Mouse (Mus musculus): ENCODE measurements around the gene Catsper1.
"Not testable (repeated sequence)": the region's sequence is repeated elsewhere in the genome, so short reads cannot be mapped to it uniquely, and the experiment has no call there.

The Catsper1 gene

DNA sequence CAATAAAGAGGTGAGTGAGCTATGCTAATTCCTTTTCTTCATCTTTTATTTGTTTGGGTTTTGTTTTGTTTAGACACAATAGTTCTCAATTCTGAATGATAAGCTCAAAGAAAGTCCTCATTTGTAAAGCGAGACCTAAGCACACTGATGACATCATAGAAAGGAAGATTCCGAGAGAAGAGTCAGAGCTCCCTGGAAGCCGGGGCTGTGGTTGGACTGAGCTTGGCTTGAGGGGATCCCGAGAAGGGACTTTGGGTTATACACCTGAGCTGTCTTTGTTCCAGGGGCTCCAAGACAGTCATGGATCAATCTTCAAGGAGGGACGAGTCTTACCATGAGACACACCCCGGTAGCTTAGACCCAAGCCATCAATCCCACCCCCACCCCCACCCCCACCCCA, at the start of gene Catsper1:
Gene Catsper1, plus strand, starts transcription at position 301 of the 400 bp plus-strand sequence.
- no peak for DNase-seq

DNA sequence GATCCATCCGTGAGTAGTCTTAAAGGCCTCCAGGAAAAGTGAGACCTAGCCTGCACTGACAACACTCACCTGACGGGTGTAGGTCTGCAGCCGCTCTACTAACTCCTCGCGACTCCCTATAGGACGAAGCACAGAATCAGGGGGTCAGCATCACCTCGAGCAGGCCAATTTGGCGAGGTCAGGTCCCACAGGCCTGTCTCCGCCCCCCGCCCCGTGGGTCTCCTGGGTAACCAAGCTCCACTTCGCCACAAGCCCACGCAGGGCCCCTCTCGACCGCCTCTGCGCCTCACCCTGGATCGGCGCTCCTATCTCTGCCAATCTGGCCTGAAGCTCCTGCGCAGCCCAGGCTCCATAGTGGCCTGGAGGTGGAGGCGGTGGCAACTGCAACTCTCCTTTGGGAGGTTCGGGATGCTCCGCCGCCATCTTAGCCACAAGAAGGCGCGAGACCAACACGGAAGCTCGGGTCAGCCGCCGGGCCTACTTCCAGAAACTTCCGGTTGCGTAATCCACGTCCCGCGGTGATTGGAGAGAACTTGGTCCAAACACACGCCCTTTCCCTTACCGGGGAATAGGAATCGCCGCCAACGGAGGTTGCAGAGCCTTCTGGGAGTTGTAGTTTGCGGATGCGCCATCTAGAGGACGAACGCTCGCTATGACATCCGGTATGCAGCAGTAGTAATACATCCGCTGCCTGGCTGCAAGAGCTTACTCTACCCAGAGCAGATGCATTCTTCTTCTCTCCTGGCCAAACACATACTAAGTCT, 40.4 kb upstream of the Catsper1 start, which contains the start of gene Sf3b2:
Gene Sf3b2, minus strand, starts transcription at position 484 of the 764 bp plus-strand sequence.
- peak; percentile 99 for DNase-seq

DNA sequence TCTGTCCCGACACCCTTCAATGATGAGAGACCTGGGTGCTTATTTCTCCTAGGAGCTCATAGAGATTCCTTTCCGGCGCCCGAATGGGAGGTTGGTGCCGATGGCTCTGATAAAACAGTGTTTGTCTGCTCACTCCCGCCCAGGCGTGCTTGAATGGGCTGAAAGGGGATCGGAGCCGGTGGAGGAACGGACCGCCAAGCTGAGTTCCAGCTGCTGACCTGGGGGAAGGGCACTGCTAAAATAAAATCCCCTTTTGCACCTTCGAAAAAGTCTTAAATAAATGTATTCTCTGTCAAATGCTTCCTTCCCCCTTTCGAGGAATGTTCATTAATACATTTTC, 39.8 kb upstream of the Catsper1 start:
- DNase-seq, result no peak

DNA sequence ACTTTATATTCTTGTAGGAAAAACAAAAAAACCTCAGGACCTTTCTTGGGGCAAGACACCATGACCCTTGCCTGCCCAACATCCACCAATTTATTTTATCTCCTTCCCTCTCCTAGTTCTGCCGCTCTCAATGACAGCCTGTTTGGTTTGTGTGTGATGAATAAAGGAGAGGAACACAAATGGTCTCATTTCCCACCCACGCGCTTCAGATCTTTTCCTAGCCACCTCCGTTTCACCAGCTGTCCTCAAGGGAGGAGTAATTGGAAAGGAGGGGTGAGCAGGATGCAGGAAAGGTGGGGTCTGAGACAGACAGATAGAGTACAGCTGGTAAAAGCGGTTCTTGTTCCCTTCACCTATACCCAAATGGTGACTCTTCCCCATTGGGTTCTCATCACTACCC, 38.9 kb upstream of the Catsper1 start:
- DNase-seq, result peak; percentile 84

DNA sequence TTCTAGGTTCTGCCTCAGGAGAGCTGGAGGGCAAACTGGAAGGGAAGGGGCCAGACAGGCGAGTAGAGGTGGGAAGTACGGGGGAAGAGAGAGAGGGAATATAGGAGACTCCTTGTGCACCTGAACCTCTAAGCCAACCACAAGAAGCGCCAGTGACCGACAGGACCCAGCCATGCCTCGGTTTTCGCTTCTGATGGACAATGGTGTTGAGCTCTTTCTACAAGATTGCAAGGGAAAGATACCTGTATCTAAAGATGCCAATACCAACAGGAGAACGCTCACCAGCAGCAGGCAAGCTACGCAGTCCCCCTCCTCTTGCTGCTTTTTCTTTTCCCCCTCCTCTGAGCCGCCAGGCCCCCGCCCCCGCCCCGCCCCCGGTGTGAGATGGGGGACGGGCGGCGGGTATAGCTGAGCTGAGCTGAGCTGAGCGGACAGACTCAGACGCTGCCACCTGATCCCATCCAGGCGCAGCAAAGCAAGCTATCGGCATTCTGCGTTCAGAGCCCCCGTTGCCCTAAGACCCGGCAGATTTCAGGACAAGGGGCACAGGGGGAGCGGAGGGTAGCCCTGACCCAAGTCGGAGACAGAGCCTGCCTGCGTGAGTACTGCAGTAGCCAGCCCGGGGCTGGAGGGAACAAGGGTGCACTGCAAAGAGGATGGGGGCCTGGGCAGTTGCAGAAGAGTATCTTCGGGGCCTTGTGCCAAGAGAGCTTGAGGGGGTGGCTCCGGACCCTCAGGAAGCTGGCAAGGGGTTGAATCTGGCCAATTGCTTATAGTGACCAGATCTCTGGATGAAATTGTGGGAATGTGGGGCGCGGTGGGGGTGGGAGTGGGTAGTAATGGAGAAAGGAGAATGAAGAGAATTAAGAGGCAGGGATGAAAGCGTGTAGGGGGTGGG, 37.4 kb upstream of the Catsper1 start, which contains the start of gene Gal3st3:
Gene Gal3st3, plus strand, starts transcription at position 429 of the 898 bp plus-strand sequence.
- peak; percentile 50 for DNase-seq

DNA sequence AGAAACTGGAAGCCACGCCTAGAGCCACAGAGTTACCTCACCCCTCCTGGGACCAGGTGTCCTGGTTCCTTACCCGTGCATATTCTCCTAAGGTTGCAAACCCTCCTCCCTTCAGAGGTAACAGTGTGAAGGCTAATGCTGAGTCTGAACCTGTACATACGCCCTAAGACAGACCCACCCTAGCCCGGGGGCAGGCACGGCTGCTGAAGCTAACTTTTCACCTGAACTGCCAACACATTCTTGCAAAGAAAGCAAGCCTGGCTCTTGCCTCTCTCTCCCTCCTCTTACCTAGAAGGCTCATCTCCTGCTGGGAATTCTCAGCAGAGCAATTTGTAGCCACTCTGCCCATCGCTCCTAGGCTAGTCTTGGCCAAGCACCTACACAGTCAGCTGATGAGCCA, 35.0 kb upstream of the Catsper1 start:
- no peak for DNase-seq

DNA sequence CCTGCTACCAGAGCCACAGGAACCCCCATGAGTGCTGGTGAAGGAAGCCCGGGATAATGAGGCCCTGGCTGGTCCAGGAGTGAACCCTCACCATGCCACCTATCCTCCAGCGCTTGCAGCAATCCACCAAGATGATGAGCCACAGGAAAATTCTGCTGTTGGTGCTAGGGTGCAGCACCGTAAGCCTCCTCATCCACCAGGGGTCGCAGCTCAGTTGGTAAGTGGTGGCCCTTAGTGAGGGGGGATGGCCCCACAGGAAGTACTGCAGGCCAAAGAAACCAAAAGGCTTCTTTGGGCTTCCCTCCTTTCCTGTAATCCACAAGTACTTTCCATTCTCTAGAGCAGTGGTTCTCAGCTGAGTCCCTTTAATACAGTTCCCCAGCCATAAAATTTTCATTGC, 33.1 kb upstream of the Catsper1 start:
- no peak for DNase-seq

DNA sequence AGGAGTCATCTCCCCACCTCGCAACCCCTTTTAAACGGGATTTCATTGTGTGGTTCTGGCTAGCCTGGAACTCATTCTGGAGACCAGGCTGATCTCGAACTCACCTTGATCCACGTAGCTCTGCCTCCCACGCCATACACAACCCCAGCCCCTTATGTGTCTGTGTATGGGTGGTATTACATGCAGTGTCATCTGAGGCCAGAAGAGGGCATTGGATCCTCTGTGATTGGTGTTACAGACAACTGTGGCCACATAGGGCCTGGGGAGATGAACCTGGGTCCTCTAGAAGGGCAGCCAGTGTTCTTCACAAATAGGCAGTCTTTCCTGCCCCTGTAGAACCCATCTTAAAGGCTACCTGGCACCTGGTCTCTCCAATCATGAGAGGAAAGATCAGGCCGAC, 29.3 kb upstream of the Catsper1 start:
- DNase-seq, result no peak

DNA sequence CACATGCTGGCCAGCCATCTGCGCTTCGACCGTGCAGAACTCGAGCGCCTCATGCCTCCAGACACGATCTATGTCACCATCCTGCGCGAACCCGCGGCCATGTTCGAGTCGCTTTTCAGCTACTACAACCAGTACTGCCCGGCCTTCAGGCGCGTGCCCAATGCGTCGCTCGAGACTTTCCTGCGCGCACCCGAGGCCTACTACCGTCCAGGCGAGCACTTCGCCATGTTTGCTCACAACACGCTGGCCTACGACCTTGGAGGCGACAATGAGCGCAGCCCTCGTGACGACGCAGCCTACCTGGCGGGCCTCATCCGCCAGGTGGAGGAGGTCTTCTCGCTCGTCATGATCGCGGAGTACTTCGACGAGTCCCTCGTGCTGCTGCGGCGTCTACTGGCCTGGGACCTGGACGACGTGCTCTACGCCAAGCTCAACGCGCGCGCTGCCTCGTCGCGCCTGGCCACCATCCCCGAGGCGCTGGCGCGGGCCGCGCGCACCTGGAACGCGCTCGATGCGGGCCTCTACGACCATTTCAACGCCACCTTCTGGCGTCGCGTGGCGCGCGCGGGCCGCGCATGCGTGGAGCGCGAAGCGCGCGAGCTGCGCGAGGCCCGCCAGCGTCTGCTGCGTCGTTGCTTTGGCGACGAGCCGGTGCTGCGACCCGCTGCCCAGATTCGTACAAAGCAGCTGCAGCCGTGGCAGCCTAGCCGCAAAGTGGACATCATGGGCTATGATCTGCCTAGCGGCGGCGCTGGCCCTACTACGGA, 28.4 kb upstream of the Catsper1 start:
- DNase-seq, result no peak

DNA sequence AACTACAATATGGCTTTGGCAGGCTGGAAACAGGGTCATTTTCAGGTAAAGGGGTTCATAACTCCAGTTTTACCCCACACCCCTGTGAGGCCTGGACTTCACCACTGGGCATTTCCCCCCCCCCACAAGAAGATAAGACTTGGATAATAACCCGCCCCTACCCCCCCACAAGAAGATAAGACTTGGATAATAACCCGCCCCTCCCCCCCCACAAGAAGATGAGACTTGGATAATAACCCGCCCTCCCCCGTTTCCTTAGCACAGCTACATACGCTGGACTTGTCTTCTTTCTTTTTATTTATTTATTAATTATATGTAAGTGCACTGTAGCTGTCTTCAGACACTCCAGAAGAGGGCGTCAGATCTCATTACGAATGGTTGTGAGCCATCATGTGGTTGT, 26.5 kb upstream of the Catsper1 start:
- no peak for DNase-seq

DNA sequence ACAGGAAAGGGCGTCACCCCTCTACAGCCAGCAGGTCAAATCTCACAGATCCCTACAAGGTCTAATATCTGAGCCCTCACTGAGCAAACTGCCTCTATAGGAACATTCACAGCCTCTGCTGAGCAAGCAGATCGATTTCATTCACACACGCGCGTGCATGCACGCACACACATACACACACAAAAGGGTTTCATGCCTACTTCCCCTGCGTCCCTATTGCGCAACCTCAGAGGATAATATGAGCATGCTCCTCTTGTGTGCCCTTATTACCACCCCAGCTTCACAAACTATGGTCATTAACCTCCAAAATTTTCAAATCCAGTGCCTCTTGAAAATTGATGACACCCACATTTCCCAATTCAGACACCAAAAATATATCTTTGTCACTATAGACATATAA, 22.4 kb upstream of the Catsper1 start:
- no peak for DNase-seq

DNA sequence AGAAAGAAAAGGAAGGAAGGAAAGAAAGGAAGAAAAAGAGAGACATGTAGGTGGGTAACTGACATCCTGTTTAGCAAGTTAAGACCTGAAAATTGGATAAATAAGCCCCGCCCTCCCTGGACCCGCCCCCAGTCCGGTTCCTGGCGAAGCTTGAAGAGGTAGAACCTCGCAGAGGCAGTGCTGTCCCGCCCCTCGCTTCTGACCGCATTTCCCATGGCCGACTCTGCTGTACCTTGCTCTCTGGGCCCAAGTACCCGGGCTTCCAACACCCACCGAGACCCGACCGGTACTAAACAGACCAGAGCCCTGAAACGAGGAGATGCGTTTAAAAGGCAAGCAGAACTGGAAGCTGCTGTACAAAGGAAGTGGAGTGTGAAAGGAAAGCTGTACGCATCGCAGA, 11.7 kb upstream of the Catsper1 start:
- DNase-seq, result no peak

DNA sequence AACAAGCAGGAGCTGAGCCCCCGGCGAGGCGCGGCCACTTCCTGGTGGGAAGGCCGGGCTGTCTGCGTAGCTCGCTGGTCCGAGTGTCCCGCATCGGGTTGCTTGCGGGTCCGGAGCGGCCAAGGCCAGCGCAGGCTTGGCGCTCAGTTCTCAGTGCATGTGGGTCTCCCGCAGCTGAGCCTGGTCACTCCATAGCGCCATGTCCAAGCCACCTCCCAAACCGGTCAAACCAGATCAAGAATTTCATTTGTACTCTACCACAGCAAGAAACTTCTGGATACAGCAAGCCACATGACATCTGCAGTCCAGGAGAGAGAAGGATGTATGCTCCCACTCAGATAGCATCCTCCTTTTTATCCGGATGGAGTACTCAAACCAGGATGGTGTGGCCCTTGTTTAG, 7.6 kb upstream of the Catsper1 start:
- no peak for DNase-seq

DNA sequence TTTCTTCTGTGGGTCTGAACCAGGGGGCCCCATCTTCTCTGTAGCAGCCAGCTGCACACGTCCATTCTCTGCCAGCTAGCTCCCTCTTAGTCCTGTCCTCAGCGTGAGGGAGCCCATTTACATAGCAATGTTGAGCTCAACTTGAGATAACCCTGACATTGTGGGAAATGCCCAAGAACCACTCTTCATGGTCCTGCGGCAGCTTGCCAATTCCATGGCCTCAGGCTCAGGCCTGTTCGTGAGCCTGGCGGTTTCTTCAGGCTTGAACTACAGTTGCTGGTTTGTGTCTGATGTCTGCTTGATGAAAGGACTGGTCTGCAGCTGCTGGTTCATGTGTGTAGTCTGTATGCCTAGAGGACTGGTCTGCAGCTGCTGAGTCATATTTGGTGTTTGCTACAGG, 800 bp upstream of the Catsper1 start:
- no peak for DNase-seq

DNA sequence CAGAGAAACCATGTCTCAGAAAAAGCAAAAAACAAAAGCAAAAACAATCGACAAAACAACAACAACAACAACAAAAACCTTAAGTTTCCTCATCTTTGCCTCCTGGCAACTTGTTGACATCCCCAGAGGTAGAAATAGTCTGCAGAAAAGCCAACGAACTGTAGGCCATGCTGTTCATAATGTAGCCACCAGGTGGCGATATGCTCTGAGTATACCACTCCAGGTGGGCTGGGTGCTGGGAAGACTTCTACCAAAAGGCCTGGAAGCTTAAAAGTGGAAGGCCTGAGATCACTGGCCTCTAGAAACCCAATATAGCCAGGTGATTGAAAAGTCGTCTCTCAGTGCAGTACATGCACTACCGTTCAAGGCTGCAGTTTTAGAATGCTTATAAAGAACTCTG, 2.4 kb downstream of the Catsper1 start:
- DNase-seq, result peak; percentile 72

DNA sequence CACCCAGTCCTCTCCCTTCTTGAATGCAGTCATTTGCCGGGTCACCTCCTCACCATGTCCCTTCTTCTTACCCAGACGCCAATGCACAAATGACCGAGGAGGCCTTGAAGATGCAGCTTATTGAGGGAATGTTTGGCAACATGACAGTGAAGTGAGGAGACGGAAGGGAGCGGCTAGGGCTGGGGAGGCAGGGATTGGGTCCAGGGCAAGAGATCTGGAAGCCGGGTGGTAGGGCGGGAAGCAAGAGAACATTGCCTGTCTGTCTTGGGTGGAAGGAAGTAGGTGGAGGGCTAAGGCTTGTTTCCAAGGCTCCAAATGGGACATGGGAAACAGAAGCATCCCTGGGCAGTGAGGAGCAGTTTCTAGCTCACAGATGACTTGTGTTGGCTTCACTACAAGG, 5.8 kb downstream of the Catsper1 start:
- DNase-seq, result no peak

DNA sequence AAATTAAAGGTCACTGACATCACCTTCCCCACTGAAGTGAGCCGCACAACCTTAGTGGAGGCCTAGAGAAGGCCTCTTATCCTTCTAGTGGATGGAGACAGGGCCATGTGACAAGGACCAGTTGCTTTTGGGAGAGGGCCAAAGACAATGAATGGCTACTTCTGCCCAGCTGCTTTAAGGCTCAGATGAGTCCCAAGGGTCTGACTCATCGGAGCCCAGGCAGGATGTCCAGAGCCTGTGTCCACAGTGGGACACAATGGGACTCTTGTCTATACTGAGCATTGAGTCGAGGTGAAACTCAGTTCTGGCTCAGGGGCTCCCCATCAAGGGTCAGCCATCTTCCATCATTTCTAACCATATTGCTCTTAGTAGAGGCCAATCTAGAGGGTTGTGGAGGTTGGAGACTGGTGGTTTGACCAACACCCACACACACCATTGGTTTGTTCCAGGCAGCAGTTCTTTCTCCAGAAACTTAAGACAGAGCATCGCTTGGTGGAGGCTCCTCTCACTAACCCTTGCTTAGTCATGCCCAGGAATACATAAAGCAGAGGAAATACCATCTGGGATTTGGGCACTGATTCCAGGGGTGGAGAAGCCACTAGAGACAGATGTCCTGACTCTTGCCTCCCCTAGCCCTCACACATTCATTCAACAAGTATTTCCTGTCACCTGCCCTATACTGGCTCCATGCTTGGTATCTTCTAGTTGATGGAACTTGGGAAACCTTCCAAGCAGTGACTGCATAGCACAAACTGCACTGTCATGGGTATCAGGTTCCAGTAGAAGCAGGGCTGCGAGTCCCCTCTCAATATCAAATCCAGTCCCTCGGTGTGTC, 10.0 kb downstream of the Catsper1 start:
- no peak for DNase-seq

DNA sequence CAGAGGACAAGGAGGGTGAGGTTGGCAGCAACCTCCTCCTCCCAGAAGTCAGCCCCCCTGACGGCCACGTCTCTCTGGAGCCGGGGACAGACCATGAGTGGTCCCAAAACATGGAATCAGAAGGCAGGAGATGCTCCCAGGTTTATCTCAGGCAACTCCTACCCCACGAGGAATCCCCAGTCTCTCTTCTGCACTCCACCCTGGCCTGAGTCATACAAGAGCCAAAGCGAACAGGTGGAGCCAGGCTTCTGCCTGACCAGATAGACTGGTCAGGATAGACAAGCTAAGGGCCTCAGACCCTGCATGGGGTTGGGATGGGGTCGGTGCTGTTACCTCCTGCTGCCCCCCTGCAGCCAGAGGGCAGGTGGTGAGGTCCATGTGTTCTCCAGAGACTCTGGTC, 12.5 kb downstream of the Catsper1 start:
- no peak for DNase-seq

DNA sequence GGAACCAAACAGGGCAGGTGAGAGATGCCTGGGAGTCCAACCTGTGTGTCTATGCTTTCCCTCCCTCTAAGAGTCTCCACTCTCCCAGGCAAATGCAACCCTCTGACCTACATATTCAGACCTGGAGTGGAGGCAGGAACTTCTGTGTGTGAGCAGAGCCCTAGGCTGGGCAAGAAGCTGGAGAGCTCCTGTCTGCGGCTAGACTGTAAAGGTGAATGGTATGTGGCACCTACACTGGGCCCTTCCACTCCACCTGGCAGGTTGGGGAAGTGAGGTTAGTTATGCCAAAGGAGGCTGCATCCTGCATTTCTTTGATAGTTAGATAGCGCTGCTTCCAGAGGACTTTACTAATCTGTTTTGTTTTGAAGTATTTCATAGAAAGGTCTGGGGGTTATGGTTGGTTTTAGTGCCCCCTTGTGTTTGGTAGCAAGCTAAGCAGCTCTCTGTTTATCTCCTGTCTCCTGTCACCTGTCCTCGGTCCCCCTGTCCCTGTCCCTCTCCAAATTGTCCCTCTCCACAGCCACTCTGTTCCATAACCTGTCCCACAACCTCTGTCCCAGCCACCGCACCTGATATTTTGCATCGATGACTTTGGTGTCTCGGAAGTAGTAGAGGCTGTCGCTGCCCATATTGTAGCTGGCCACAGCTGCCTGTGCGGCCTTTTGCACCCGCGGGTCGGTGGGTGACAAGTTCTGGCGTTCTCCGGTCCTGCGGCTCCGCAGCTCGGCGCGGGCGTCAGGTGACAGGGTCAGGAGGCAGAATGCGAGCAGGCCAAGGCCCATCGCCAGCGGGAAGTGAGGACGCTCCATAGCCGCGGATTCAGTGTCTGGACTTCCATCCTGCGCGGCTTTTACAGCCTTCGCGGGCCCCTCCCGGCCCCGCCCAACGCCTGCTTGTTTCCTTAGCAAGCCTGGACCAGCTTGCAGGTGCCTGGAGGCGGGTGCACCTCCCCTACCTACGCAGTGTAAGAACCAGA, 13.3 kb downstream of the Catsper1 start:
- DNase-seq, result no peak

DNA sequence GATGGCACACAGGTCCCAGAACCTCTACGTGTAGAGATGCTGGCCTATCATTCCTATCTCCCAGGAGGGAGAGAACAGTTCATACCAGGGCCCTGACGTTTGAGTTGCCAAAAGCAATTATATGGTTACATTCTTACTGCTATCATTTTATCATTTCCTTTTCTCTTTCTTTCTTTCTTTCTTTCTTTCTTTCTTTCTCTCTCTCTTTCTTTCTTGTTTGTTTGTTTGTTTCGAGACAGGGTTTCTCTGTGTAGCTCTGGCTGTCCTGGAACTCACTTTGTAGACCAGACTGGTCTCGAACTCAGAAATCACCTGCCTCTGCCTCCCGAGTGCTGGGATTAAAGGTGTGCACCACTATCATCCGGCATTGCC, 13.9 kb downstream of the Catsper1 start, which contains the start of gene Cst6:
Gene Cst6, minus strand, starts transcription at position 73 of the 372 bp plus-strand sequence.
- DNase-seq, result not testable (repeated sequence)

DNA sequence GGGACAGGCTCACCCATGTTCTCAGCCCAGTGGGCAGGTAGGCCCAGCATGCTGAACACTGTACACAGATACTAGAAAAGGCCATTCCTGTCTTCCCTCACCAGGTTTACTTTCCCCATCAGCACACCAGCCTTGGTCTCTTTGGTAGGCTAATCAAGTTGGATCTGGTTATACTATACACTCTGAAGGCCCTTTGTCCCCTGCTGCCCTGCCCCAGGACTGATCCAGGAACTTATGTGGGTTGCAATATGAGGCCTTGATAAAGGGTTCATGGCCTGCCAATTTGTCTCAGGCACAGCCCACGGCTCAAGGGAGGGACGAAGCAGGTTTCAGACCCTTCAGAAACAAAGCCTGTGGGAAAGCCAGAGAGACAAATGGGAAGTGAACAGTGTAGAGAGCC, 18.1 kb downstream of the Catsper1 start:
- no peak for DNase-seq

Data from layer of hippocampus, adult 9-11 months (tissue).